Mouse (Mus musculus) right cerebral cortex, adult 2 months (tissue): ENCODE results near the gene Tfap4.
"Not testable (repeated sequence)": the region's sequence is repeated elsewhere in the genome, so short reads cannot be mapped to it uniquely, and the experiment has no call there.

Experiments
- DNase-seq, 2 experiments: peaks; one replicate each; pipeline ENCODE4 v3.0.0; 2021 to 2022; ENCODE audit warnings: low spot score in 2 of 2

Tfap4 gene

GRCm38 (mm10) chr16:4552829-4553550 lies 6.7 kb downstream of the Tfap4 start:
- no peak for DNase-seq

GRCm38 (mm10) chr16:4551885-4552284 lies 7.8 kb downstream of the Tfap4 start:
- DNase-seq = no peak

GRCm38 (mm10) chr16:4551056-4551455 lies 8.6 kb downstream of the Tfap4 start:
- peak; percentile 66 to 73 for DNase-seq

GRCm38 (mm10) chr16:4548953-4549688 lies 10.5 kb downstream of the Tfap4 start:
- DNase-seq = no peak

- DNase-seq = no peak
These were observed 12.0 kb downstream of the Tfap4 start for GRCm38 (mm10) chr16:4547611-4548010.

GRCm38 (mm10) chr16:4546838-4547237 lies 12.8 kb downstream of the Tfap4 start:
- no peak for DNase-seq

GRCm38 (mm10) chr16:4544845-4545244 lies 14.8 kb downstream of the Tfap4 start:
- no peak for DNase-seq

GRCm38 (mm10) chr16:4543266-4543665 lies 16.4 kb downstream of the Tfap4 start:
- no peak for DNase-seq

- no peak for DNase-seq
These were observed 17.3 kb downstream of the Tfap4 start for GRCm38 (mm10) chr16:4542236-4542774.

GRCm38 (mm10) chr16:4541501-4542198 lies 18.0 kb downstream of the Tfap4 start, which contains the start of gene Srl:
Srl (minus strand) TSS chr16:4541816.
- DNase-seq = peak; percentile 99 to 100

GRCm38 (mm10) chr16:4541033-4541432 lies 18.6 kb downstream of the Tfap4 start:
- no peak for DNase-seq

GRCm38 (mm10) chr16:4540064-4540775 lies 19.4 kb downstream of the Tfap4 start:
- DNase-seq = no peak

- no peak for DNase-seq
These were observed 20.1 kb downstream of the Tfap4 start for GRCm38 (mm10) chr16:4539521-4539920.

GRCm38 (mm10) chr16:4537616-4538358 lies 21.9 kb downstream of the Tfap4 start:
- no peak for DNase-seq

GRCm38 (mm10) chr16:4527373-4527772 lies 32.3 kb downstream of the Tfap4 start:
- not testable (repeated sequence) for DNase-seq

GRCm38 (mm10) chr16:4523313-4524004 lies 36.2 kb downstream of the Tfap4 start:
- no peak for DNase-seq

GRCm38 (mm10) chr16:4522879-4523278 lies 36.8 kb downstream of the Tfap4 start:
- DNase-seq = no peak

GRCm38 (mm10) chr16:4521735-4522530 lies 37.7 kb downstream of the Tfap4 start:
- DNase-seq = no peak

- no peak for DNase-seq
These were observed 38.5 kb downstream of the Tfap4 start for GRCm38 (mm10) chr16:4521074-4521667.
